Mouse (Mus musculus) urinary bladder, adult 18-20 months (tissue): ENCODE data around the gene Atad2b.
A peak's percentile ranks its signal among the peaks of the same experiment; 100 is the strongest.
"Not testable (repeated sequence)": the region's sequence is repeated elsewhere in the genome, so short reads cannot be mapped to it uniquely, and the experiment has no call there.

Source experiments
- DNase-seq, 2 experiments: peaks; one replicate each; pipeline ENCODE4 v3.0.0; 2022; ENCODE audit warnings: low spot score in 2 of 2, mixed read lengths in 2 of 2

The Atad2b gene

DNA sequence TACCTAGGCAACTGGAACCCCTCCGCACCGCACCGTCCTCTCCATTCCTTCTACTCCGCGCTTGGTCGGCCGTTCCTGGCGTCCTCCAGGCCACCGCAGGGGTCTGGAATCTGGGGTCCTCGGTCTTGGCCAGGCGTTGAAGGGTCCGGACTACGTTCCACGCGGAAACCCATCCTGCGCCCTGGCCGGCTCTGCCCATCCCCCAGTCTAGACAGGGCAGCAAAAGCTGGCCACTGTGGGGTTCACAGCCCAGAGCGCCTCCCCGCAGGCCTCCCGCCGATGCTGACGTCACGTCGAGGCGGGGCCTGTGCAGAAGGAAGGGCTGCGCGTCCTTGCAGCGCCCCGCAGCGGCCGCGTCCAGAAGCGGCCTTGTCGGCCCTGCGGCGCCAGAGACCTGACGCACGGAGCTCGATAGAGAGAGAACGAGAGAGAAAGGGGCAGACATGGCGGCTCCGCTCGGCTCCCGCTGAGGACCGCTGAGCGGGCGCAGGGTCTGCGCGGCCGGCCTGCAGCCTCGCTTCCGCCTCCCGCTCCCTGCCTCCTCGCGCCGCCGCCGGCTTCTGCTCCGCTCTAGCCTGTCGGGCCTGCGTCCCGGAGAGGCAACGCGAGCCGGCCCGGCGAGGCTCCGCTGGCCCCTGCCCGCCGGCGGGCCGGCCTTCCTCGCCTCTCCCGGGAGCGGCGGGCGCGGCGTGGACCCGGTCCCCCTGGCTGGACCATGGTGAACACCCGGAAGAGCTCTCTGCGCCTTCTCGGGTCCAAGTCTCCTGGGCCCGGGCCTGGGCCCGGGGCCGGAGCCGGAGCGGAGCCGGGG, at the start of gene Atad2b:
Atad2b (plus strand) TSS at position 360 of the 811 bp plus-strand sequence.
- DNase-seq: peak; percentile 96

DNA sequence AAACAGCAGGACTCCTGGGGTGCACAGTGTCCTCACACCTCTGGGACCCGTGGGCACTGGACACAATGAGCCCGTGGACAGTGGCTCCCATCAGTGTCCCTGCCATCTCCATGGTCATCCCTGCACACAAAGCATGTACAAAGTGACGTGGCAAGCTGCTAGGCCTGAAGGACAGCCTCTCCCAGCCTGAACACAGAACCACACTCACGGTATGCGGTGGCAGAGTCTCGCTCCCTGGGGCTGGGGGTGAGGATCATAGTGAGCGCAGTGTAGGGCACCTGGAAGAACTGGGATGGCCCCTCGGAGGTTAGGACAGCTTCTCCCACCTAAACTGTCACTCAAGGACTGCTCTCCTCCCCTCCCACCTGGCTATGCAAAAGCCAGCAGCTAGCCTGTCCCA, 48.2 kb upstream of the Atad2b start:
- DNase-seq: no peak

DNA sequence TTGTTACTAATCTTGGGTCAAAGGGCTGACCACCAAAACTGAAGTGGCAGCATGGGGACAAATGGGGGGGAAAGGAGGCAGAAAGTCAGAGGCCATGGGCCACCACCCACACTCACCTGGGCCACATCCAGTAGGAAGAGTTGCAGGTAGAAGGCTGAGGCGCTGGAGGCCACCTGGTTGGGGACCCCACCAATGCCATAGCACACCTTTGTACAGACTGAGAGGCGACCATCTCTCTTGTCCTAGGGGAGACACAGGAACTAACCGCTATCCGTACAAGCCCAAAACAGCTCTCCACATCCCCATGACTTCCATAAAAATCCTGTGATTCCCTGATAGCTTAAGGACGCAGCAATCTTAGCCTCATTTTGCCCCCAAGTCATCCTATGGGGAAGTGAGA, 45.9 kb upstream of the Atad2b start:
- DNase-seq: no peak

DNA sequence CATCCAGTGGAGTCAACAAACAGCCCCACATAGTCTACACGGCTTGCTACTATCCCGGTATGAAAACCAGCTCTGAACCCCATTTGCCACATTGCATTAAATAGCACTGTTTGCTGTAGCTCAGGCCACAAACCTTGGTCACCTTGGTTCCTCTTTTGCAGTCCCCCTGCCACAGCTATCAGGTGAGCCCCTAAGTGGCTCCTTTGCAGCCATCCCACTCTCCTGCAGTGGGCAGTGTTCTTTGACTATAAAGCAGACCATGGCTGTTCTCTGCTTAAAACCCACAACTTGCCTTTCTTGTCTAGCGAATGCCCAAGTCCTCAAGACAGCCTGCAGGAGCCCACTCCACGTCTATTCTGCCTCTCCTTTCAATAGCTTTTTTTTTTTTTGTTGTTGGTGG, 44.9 kb upstream of the Atad2b start:
- no peak for DNase-seq

DNA sequence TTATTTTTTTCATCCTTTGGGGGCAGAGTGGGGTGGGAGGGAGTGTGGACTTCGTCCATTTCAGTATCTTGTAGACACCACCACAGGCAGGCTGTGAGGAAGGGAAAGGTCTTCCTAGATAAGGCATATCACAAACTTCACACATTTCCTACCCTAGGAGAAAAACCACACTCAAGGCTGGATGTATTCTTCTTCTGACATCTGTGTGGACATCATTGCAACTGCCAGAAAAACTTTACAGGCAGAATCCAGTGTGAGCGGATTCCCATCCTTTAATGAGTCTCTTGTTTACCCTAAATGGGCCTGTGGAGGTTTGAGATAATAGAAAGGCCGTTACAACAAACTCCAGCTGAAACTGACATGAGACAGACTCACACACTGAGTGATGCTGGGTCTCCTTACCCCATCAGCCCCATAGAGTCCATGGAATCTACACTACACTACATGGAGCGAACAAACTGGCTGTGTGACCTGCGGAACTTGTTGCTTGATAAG, 44.1 kb upstream of the Atad2b start:
- no peak for DNase-seq

DNA sequence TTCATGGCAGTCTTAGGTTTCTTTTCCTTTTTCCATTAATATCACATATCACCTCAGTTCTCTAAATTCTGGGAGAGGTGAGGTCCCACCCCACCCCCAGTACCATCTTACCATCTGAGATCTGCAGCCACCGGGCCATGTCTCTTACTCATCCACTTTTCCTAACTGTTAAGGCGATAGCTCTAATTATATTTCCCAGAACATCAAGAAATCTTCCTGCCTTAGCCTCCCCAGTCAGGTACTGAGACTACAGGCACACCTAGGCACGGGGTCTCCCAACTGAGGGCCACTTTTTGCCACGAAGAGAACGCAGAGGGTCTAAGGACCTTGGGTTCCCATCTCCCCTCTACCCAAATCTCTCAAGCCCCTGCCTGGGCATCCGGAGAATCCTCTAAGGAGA, 43.6 kb upstream of the Atad2b start:
- DNase-seq: no peak

DNA sequence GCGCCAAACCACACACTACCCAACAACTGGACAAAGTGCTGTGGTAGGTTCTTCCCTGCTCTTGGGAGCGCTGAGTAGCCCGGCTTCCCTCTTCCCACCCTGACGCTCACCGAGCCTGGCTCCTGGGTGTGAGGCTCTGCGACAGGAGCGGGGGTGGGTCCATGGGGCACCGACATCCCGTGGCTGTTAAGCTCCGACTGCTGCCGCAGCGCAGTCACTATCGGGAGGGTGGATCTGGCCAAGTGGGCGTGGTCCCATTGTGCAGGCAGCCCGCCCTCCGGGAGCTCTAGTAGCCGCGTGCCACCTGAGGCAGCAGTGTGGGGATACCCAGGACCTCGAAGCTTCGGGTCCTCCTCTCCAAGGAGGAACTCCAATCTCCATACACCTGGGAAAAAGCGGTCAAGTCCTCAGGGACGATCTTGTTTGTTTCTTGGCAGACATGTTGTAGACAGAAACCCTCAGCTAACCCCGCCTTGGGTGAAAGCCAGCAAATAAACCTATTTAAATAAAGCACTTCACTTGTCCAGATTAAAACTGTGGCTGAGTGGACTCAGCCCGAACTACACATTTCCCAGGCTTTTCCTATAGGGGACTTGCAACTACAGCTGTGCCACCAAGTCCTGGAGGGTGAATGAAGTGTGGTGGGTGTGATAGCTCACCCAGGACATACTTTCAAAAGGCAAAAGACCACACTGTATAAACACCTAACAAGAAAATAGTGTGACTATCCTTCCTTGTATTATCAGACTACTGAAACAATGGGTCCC, 42.8 kb upstream of the Atad2b start, which contains the start of gene Mfsd2b:
Mfsd2b (minus strand) TSS at position 199 of the 767 bp plus-strand sequence.
- DNase-seq: peak; percentile 59 to 62

DNA sequence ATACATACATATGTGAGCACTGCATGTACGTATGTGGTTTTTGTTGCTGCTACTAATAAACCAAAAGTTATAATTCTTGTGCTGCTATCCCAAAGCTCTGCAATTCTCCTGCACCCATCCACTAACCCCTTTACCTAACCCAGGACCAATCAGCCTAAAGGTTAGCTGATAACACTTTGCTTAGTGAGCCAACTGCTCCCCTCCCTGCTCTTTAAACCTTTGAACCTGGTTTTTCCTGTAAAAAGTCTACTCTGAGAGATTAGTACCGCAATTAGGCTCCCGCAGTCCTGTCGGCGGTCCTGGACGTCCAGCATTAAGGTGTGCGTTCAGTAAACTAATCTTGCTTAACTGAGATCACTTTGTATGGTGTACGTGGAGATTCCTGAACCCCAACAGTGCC, 41.5 kb upstream of the Atad2b start:
- no peak for DNase-seq

DNA sequence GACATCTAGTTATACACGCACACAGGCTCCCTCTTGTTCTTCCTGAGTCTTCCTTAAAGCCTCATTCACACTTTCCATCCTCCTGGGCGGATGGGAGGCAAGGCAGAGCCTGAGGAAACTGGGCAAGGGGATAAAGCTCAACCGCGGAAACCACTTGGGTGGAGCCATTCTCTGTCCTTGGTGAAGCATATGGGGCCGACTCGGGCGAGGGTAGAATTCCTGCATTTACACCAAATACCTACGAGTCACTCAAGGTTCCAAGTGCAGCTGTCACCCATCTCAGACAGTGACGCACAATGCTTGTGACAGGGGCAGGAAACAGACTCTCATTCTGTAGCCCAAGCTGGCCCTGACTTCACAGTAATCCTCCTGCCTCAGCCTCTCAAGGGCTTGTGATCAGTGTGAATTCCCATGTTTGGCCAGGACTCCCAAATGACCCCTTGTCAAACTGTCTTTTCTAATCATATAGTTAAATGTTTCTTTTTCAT, 38.8 kb upstream of the Atad2b start:
- DNase-seq: no peak

DNA sequence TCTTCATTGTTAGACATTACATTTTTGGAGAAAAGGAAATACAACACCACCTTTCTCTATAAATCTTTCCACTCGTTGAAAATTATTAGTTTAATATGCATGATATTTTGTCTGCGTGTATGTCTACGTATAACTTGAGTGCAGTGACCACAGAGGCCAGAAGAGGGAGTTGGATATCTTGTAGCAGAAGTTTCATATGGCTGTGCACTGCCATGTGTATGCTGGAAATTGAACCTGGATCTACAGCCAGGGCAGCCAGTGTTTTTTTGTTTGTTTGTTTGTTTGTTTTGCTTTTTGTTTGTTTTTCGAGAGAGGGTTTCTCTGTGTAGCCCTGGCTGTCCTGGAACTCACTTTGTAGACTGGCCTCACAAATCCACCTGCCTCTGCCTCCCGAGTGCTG, 38.1 kb upstream of the Atad2b start:
- DNase-seq: no peak

DNA sequence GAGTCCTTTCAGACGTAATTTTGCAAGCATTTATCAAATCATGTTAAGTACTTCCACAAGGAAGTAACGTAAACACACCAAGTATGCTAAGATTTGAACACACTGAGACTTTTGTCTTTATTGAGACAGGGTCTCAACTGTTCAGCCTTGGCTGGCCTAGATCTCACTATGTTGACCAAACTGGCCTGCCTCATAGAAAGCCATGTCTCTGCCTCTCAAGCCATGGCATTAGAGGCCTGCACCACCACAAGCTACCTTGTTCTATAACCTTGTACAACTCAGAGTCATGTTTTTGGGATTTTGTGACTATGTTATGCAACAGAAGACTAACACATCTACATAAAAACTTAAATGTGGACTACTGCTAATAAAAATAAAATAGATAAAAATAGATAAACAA, 35.1 kb upstream of the Atad2b start:
- DNase-seq: no peak

DNA sequence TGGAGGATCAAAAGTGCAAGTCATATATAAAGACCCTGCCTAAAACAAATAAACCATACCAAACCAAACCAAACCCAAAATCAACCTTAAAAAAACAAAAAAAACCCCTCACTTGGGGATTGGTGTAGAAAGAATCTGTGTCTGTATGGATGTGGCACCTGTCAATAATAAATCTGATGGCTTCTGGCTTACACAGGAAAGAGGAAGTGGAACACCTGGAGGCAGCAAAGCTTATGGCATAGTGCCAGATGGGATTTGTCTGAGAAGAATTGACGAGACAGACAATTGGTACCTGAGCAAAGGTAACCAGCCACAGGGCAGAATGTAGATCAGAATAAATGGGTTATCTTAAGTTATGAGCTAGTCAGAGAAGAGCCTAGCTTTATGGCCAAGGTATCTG, 32.1 kb upstream of the Atad2b start:
- no peak for DNase-seq

DNA sequence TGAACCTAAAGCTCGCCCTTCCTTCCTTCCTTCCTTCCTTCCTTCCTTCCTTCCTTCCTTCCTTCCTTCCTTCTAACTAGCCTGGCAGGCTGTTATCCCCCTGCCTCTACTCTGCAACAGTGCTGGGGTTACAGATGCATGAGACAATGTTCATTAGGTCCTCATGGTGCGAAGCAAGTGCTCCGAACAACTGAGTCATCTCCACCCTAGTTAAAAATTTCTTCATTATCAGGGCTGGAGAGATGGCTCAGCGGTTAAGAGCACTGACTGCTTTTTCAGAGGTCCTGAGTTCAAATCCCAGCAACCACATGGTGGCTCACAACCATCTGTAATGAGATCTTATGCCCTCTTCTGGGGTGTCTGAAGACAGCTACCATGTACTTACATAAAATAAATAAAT, 30.6 kb upstream of the Atad2b start:
- DNase-seq: not testable (repeated sequence)

DNA sequence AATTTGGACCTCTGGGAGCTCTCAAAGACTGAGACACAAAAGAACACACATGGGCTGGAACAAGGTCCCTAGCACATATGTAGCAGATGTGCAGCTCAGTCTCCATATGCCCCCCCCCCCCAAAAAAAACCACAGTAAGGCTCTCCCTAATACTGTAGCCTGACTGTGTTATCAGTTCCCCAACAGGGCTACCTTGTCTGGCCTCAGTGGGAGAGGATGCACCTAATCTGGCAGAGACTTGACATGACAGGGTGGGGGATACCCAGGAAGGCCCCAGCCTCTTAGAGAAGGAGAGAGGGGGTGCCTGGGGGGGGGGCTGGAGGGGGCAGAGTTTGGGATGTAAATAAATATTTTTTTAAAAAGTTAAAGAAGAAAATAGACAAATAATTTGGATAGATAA, 28.4 kb upstream of the Atad2b start:
- DNase-seq: no peak

DNA sequence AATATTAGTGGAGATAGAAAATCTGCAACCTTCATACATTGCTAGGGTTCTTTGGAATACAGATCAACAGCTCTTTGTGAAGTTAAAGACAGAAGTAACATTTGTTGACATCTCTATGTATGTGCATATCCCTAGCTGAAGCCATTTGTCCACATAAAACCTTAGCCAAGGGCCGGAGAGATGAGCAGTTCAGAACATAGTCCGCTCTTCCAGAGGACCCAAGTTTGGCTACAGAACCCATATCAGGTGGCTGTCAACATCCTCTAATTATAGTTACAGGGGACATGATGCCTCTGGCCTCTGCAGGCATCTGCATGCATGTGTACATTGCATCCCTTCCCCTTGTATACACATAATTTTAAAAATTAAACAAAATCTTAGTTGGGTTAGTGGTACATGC, 27.9 kb upstream of the Atad2b start:
- DNase-seq: no peak

DNA sequence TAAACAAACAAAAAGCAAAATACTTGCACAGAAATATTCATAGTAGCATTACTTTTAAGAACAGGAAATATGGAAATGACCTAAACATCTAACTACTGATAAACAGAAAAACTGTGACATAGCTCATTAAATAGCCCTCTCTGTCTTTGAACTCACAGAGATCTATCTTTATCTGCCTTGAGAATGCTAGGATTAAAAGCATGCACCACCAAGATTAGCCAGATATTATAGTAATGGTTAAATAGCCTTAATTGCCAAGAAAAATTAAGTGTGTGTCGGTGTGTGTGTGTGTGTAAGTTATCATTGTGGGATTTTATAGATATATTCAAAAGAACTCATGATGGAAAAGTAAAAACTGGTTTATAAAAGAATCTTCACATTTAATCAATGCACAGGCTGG, 27.3 kb upstream of the Atad2b start:
- DNase-seq: no peak

DNA sequence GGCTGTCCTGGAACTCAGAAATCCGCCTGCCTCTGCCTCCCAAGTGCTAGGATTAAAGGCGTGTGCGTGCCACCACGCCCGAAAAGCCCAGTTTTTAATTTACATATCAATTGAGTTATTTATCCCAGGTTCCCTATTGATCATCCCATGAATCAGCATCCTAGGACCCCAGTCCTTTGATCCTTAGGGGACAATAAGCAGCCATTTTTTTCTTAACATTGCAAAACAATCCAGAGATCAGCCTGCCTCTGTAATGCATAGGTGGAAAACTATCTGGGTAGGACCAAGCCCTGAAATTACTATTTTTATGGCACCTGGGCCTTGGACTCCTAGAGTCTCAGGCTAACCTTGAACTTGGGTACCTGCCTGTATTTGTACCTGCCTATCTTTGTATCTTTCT, 19.1 kb upstream of the Atad2b start:
- DNase-seq: no peak

DNA sequence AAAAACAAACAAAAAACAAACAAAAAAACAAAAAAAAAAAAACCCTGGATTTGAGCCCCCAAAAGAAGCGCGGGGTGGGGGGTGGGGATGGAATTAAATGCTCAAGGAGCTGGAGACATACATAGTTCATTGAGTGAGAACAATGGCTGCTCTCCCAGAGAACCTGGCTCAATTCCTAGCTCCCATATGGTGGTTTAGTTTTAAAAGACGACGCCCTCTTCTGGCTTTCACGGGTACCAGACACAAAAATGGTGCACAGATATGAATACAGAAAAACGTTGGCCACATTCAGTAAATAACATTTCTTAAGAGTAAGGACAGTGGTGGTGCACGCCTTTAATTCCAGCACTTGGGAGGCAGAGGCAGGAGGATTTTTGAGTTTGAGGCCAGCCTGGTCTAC, 11.2 kb upstream of the Atad2b start:
- no peak for DNase-seq

DNA sequence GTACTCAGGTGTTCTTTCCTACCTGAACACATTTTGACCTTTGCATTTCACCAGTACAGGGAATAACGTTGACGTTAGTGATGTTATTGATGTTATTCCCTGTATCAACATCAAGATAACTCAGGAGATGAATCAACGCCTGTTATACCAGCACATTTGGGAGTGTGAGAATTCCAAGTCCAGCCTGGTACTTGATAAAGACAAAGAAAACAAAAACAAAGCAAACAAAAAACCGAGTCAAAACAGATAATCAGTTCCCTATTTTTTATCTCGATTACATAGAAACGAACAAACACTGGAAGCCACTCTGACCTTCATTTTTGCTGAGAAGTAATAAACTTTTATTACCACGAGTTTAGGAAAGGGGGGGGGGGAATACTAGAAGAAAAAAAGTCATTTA, 10.7 kb upstream of the Atad2b start:
- DNase-seq: no peak

DNA sequence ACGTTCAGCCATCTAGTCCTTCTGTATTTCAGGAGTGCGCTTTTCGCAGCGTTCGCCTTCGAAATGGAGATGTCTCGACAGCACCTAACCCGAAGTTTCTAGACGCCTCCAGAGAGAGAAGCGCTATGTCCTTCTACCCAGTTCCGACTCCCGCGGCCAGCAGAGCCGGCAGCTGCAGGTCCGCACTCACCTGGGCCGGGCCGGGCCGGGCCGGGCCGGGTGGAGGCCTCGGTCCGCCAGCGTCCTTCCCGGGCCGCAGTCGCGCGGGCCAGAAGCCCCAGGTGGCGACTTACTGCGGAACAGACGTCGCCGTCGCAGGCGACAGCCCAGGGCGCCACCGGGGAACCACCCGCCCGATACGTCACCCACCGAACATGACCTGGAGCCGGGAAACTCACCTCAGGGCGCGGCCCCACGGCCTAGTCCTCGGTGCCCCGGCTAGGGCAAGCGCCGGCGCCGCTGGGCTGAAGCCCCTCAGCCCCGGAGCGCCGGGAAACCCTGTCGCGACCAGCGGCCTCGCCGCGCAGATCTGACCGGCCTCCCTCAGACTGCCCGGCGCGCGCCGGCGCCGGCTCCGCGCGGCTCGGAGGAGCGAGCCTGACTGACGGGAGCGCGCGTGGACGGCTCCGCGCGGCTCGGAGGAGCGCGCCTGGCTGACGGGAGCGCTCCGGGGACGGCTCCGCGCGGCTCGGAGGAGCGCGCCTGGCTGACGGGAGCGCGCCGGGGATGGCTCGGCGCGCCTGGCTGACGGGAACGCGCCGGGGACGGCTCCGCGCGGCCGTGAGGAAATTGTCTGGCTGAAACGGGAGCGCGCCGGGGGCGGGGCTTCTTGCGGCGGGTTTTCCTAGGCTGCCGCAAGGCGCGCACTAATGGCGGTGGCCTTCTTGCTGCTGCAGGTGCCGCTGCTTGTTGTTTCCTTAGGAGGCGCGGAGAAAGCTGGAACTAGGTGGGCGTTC, 9.9 kb upstream of the Atad2b start, which contains the start of gene Ubxn2a:
Ubxn2a (minus strand) TSS at position 755 of the 956 bp plus-strand sequence.
- DNase-seq: peak; percentile 88 to 93

DNA sequence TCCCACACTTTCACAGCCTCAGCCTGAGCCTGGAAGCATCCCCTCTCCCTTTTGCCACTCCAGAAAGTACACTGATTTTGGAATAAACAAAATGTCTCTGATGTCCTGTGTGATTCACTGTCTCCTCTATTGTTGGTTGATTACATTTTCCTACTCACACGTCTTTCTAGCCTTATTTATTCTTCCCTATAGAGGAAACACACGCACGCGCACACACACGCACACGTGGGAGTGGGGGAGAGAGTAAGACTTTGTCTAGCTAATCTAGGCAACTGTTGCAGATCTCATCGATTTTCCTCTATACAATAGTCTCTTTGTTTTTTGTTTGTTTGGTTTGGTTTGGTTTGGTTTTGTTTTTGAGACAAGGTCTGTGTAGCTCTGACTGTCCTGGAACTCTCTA, 8.8 kb upstream of the Atad2b start:
- no peak for DNase-seq

DNA sequence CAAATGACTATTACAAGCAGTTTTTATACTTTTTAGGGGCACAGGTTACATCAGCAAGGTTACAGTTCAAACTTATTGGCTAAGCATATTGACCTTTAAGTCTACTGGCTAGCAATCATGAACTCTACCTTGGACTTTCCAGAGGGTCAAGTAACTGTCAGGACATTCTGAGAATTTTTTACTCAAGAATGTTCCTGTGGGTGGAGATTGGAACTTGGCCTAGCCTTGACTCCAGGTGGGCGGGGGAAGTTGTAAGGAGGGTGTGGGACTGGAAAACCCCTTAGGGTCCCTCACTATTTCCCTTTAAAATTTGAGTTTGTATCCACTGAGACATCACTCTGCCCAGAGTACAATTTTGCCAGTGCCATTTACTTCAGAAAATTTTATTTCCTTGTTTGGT, 6.7 kb upstream of the Atad2b start:
- DNase-seq: not testable (repeated sequence)
